Mouse (Mus musculus) kidney, adult 2 months (tissue): ENCODE data around the gene Scyl1. TPM values are rescaled to one million over a fixed set of nuclear protein-coding genes. Genes with fewer than 3 reads are reported as not detected.
"Not testable (repeated sequence)": the region's sequence is repeated elsewhere in the genome, so short reads cannot be mapped to it uniquely, and the experiment has no call there.

Experiments
- DNase-seq: peaks from one replicate; pipeline ENCODE4 v3.0.0; 2021
- H3K27ac ChIP-seq: fragments of 200-500 bp; 2 replicates; pipeline ENCODE4 v1.5.1; 2012; ENCODE audit warnings: low read depth, low read length, control low read depth, inconsistent platforms; ENCODE audit not compliant: insufficient read depth
- H3K27me3 ChIP-seq: fragments of 200-500 bp; replicated peaks from 2 replicates; pipeline ENCODE4 v1.6.1; 2012; ENCODE audit warnings: mild to moderate bottlenecking, moderate library complexity, low read length, inconsistent platforms; ENCODE audit not compliant: control insufficient read depth, insufficient read depth
- H3K36me3 ChIP-seq: fragments of 200-500 bp; 2 replicates; pipeline ENCODE4 v1.6.1; 2012; ENCODE audit warnings: mild to moderate bottlenecking, moderate library complexity, low read length, inconsistent platforms; ENCODE audit not compliant: control insufficient read depth, insufficient read depth
- H3K4me1 ChIP-seq: fragments of 200-500 bp; 2 replicates; pipeline ENCODE4 v1.6.1; 2011; ENCODE audit warnings: low read length; ENCODE audit not compliant: control insufficient read depth, insufficient read depth
- H3K4me3 ChIP-seq: fragments of 200-500 bp; 2 replicates; pipeline ENCODE4 v1.5.1; 2011; ENCODE audit warnings: mild to moderate bottlenecking, low read depth, low read length, control low read depth; ENCODE audit not compliant: insufficient read depth
- CTCF ChIP-seq: fragments of 200-500 bp; conservative IDR thresholded peaks from 2 replicates; pipeline ENCODE4 v1.5.1; 2011; ENCODE audit warnings: low read depth, mild to moderate bottlenecking, control low read depth, low read length, moderate library complexity, mixed read lengths; ENCODE audit not compliant: insufficient read depth, insufficient read length
- POLR2A ChIP-seq: fragments of 200-500 bp; IDR thresholded peaks from one replicate; pipeline ENCODE4 v1.6.1; 2011; ENCODE audit warnings: low read depth, low read length, control low read depth
- WGBS: fragments of 180-500 bp; shearing (Covaris S2); methylation state at CpG from one replicate; pipeline ENCODE4 v1.1.7; 2018; 5-methylcytosine and 5-hydroxymethylcytosine counted together
- polyA plus RNA-seq: library from polyadenylated mRNA; depleted of rRNA; stranded (reverse); fragments of >200 nt; gene quantifications from 2 replicates; pipeline ENCODE4 v1.2.3, GENCODE M21; 2012

The Scyl1 gene
- polyA plus RNA-seq, 1 experiment, result 107 TPM

DNA sequence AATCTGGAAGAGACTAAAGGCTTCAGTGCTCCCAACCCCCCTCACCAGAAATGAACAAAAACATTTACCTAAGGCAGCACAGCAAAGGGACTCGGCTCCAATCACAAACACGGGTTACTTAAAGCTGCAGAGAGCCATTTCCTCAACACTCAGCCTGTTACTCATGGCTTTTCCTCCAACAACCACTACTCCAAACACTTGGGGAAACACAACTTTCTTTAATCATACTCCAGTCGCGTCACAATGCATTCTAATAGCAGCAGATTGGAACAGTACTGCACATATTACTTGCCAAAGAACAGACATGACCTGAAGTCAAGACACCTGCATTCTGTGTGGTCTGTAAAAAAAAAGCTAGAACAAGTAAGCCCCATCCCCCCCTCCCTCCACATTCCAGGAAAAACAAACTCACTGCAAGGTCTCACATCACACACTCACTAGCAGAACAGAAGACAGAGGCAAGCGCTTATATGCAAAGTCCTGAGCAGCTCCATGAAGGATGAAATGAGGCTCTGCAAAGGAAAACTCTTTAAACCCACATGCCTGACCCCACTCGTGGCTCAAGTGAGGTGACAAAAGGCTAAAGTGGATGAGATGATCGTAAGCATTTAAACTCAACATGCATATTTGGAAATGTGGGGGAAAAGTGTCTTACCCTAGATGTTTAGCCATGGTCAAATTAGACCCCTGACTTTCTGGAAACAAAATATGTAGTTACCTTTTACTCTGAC lies 26.3 kb upstream of the Scyl1 start:
- Histone ChIP-seq H3K4me3 (peak overlapping the region; percentile 84), H3K27ac (peak overlapping the region; percentile 66), H3K4me1 (peaks cover 3% of the 10 kb centered on the region; the same call in 1 of the 2 replicates), H3K36me3 (peaks cover 42% of the 10 kb centered on the region), H3K27me3 (no peaks in the 10 kb centered on the region)
- whole genome bisulfite sequencing, result under 1% methylated on average over 7 of the region's 7 CpGs
- no peak for DNase-seq
- TF ChIP-seq POLR2A (peak; percentile 39), CTCF (no peak)

DNA sequence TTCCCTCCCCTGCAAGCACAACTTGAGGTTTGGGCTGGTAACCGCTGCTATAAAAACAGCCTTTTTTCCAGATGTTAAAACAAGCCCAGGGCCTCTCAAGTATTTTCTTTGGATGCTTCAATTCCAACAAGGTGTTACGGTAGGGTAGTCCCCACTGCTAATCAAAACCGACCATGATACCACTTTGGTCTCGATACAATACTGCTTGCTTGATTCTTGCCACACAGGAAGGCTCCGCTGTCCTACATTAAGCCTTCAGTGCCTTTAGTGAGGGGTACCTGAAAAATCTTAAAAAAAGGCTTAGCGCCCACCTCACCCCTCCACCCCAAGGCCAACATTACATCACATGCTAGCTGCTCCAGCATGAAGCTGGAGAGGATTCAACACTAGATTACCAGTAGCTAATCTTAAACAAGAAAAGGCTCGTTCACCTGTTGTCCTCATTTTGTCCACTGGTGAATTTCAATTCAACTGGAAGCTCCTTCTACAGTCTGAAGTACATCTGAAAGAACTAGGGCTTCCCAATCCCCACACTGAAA lies 25.4 kb upstream of the Scyl1 start:
- peaks cover 42% of the 10 kb centered on the region for H3K36me3 ChIP-seq
- peak overlapping the region; percentile 84 for H3K4me3 ChIP-seq
- WGBS, result 6% methylated on average over 7 of the region's 7 CpGs
- H3K27ac ChIP-seq, result peak overlapping the region; percentile 54
- H3K4me1 ChIP-seq, result peaks cover 3% of the 10 kb centered on the region; the same call in 1 of the 2 replicates
- TF ChIP-seq POLR2A, result no peak
- TF ChIP-seq CTCF, result no peak
- no peak for DNase-seq
- H3K27me3 ChIP-seq, result no peaks in the 10 kb centered on the region

DNA sequence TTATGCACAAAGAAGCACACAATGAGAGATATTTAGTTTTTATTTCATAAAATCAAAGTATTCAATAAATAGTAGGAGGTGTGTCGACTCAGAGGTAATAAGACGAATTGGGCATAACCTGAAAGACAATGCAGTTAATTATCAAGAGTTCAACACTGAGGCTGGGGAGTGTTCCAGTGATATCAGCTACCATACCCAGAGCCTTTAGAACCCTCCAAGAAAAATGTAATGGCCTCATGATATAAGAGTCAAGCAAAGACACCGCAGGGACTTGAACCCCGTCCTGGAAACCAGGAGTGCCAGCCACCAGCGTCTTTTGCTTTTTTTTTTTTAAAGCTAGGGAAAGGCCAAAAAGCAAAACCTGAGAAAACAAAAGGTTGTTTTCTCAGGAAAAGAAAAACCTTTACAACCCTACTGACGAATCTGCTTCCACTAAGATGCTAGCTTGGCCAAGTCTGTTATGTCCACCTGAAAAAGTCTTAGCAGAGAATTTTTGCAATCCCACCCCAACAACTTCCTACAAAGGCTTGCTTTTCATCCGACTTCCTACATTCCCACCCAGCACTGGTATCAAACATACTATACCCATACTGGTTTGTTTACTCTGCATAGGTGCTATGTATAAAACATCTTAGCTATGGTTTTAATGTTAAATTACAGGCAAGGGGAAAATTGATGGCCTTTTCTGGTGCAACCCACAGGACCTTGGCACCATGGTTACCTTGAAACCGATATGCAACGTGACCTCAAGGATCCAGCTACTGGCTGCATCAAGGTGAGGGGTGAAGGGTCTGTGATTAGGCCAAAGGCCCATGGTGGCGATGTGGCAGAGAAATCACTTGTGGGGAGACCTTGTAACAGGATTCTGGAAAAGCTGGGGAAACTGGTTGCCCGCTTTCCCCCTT lies 24.7 kb upstream of the Scyl1 start:
- H3K4me3 ChIP-seq, result peak overlapping the region; percentile 84
- H3K27me3 ChIP-seq, result no peaks in the 10 kb centered on the region
- no peak for DNase-seq

DNA sequence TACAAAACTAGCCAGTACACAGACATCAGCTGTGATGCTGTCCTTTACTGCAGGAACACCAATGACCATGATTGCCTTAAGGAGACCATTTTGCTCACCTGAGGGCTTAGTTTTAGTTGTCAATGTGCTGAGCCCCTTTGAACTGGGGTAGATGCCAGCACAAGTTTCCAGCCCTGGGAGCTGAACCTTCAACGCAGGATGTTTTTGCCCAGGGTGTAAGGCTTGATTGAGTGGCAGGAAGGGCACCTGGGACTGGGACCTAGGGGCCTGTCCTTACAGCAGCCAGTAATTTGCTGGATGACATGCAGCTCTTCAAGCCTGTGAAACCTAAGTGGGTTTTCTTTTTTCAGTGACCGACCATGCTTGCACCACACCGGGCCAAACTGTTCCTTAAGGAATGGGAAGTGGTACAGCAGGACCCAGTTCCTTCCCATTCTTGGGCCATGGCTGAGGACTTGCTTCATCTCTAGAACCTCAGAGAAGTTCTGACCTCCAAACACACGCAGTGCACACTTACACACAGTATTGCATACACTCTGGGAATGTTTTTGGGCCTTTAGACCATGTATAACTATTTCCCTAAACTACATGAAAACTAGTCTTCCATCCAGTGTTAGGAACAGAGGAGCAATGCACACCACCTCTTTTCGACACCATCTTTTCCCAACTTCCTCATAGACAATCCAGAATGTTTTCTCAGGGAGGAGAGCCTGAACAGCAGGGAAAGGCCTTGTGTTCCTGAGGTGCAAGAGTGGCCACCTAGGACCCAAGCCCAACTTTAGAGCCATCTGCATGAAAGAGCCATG lies 23.8 kb upstream of the Scyl1 start:
- Histone ChIP-seq H3K4me3 (peak overlapping the region; percentile 30), H3K27ac (peak overlapping the region; percentile 57), H3K4me1 (peaks cover 3% of the 10 kb centered on the region; the same call in 1 of the 2 replicates), H3K36me3 (peaks cover 36% of the 10 kb centered on the region), H3K27me3 (no peaks in the 10 kb centered on the region)
- TF ChIP-seq POLR2A, result peak; percentile 79
- TF ChIP-seq CTCF, result no peak
- 8% methylated on average over 5 of the region's 5 CpGs for WGBS
- DNase-seq, result peak; percentile 67

More for the DNA sequence above, 24.7 kb upstream of the Scyl1 start:
- Histone ChIP-seq H3K36me3 (peaks cover 42% of the 10 kb centered on the region), H3K4me1 (peaks cover 3% of the 10 kb centered on the region; the same call in 1 of the 2 replicates), H3K27ac (peak overlapping the region; percentile 54)
- TF ChIP-seq CTCF, result no peak
- peak; percentile 5 for TF ChIP-seq POLR2A
- 13% methylated on average over 11 of the region's 11 CpGs for WGBS

DNA sequence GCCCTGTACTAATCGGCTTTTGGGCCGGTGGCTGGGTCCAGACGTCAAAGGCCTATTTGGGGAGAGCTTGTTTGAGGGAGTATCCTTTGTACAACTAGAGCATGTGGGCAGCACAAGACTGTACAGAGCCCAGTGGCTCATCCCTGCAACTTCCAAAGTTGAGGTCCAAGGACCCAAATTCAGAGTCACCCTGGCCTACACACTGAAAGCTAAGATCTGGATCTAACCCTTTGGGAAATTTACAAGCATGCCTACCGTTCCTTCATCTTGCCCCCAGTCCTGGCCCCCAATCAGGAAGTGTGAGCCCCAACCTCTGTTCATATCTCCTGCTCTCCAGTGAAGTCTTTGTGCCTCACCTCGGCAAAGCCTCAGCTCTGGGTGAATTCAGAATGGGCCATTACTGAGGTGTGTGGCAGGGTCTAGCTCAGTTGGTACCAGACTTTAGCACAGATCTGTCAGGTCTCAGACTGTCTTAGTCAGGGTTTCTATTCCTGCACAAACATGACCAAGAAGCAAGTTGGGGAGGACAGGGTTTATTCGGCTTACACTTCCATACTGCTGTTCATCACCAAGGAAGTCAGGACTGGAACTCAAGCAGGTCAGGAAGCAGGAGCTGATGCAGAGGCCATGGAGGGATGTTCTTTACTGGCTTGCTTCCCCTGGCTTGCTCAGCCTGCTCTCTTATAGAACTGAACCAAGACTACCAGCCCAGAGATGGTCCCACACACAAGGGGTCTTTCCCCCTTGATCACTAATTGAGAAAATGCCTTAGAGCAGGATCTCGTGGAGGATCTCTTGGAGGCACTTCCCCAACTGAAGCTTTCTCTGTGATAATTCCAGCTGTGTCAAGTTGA lies 22.9 kb upstream of the Scyl1 start:
- 6% methylated on average over 7 of the region's 7 CpGs for WGBS
- not testable (repeated sequence) for H3K4me1 ChIP-seq, DNase-seq, H3K27me3 ChIP-seq
- Histone ChIP-seq H3K36me3 (peaks cover 32% of the 10 kb centered on the region), H3K4me3 (0 out of 2 replicates have a peak overlapping the region, but pooled peaks have one; percentile 8), H3K27ac (peak overlapping the region; percentile 57)

DNA sequence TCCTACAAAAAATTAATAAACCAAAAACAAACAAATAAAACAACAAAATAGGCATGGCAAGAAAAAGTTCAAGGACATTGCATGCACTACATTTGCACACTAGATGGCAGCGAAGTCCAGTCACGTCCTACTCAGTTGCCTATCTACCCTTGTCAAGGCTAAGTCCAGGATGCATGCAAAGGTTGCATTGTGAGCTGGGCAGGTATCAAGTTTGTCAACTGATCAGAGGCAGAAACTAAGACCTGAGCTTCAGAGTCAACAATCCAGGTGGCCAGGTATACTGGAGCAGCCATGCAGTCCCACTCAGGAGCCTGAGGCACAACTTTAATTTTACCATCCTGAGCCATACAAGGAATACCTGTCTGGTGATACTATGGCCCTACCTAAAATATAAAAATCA lies 21.9 kb upstream of the Scyl1 start:
- 0% methylated on average over 2 of the region's 2 CpGs for WGBS
- H3K4me1 ChIP-seq, result peaks cover 3% of the 10 kb centered on the region; the same call in 1 of the 2 replicates
- H3K36me3 ChIP-seq, result peaks cover 25% of the 10 kb centered on the region
- H3K27me3 ChIP-seq, result no peaks in the 10 kb centered on the region
- DNase-seq, result peak; percentile 86
- H3K27ac ChIP-seq, result no peak overlapping the region
- TF ChIP-seq POLR2A, result no peak
- TF ChIP-seq CTCF, result peak; percentile 95
- H3K4me3 ChIP-seq, result no peak overlapping the region
